Mouse (Mus musculus): Measurements from ENCODE around the gene CK137956. TPM values are rescaled to one million over a fixed set of nuclear protein-coding genes. Genes with fewer than 3 reads are reported as not detected.

CK137956 gene
- polyA plus RNA-seq (2015; fragmentation: Nextera tagmentation; extraction: Ambion mirVana) = 1.0 and 1.3 TPM in 2 replicates

- H3K36me3 ChIP-seq = no peaks in the 10 kb centered on the region
- H3K9ac ChIP-seq = no peak within 1 kb of the TSS
- H3K4me3 ChIP-seq = 0 out of 2 replicates have a peak within 1 kb of the TSS, but pooled peaks have one; percentile 5
- WGBS = 7% methylated on average over 39 of the region's 39 CpGs
- no peak within 1 kb of the TSS for H3K27ac ChIP-seq (replicated peaks)
- H3K4me2 ChIP-seq = peak within 1 kb of the TSS; percentile 20; the same call in 1 of the 2 replicates
- H3K27me3 ChIP-seq = peaks cover 12% of the 10 kb centered on the region; the same call in 1 of the 2 replicates
- no peaks in the 10 kb centered on the region for H3K9me3 ChIP-seq
- H3K4me1 ChIP-seq (replicated peaks) = peaks cover 13% of the 10 kb centered on the region
- ATAC-seq (ENCODE audit: low FRiP score, low read depth) = peak; percentile 38; the same call in 1 of the 2 replicates
These were observed at the start of gene CK137956 for GRCm38 (mm10) chr4:127970901-127971868. Gene CK137956, minus strand, starts transcription at chr4:127970951.

- Histone ChIP-seq H3K4me1 (replicated peaks) (peaks cover 27% of the 10 kb centered on the region), H3K9me3 (no peaks in the 10 kb centered on the region), H3K4me3 (no peak overlapping the region), H3K4me2 (no peak overlapping the region), H3K27me3 (no peaks in the 10 kb centered on the region), H3K9ac (no peak overlapping the region), H3K27ac (replicated peaks) (no peak overlapping the region), H3K36me3 (no peaks in the 10 kb centered on the region)
- ATAC-seq (ENCODE audit: low FRiP score, low read depth) = no peak
- WGBS = 85% methylated on average over 2 of the region's 2 CpGs
These were observed 48.7 kb upstream of the CK137956 start for GRCm38 (mm10) chr4:128019465-128019864.

- Histone ChIP-seq H3K9me3 (no peaks in the 10 kb centered on the region), H3K27ac (replicated peaks) (no peak overlapping the region), H3K9ac (no peak overlapping the region), H3K36me3 (no peaks in the 10 kb centered on the region), H3K4me3 (no peak overlapping the region), H3K4me1 (replicated peaks) (peaks cover 18% of the 10 kb centered on the region), H3K27me3 (no peaks in the 10 kb centered on the region), H3K4me2 (no peak overlapping the region)
- WGBS = 75% methylated on average over 3 of the region's 3 CpGs
- ATAC-seq (ENCODE audit: low FRiP score, low read depth) = no peak
These were observed 34.2 kb upstream of the CK137956 start for GRCm38 (mm10) chr4:128004797-128005452.

- 67% methylated on average over 4 of the region's 4 CpGs for WGBS
These were observed 31.9 kb upstream of the CK137956 start for GRCm38 (mm10) chr4:128002638-128003101.

DNA sequence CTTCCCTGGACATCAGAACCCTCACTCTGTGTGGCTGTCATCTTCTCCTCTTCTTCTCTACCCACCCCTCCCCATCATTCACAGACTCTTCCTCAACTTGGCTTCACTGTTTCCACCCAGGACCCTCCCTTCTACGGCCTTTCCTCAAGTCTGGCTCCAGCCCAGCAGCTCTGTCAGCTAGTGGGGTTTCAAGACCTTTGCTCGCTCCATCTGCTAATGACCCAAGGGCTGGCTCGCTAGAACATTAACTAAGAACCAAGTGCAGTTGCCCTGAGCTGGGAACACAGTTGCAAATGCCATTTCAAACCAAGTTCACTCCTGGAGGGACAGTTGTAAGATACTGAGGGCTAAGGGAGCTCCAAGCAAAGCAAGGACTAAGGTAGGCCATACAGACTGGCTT, 28.5 kb upstream of the CK137956 start:
- no peak overlapping the region for H3K4me2 ChIP-seq
- 68% methylated on average over 3 of the region's 3 CpGs for WGBS
- no peaks in the 10 kb centered on the region for H3K9me3 ChIP-seq
- no peak overlapping the region for H3K27ac ChIP-seq (replicated peaks)
- H3K36me3 ChIP-seq = no peaks in the 10 kb centered on the region
- H3K27me3 ChIP-seq = no peaks in the 10 kb centered on the region
- peaks cover 3% of the 10 kb centered on the region; the same call in 1 of the 2 replicates for H3K4me1 ChIP-seq (replicated peaks)
- H3K9ac ChIP-seq = no peak overlapping the region
- ATAC-seq (ENCODE audit: low FRiP score, low read depth) = no peak
- no peak overlapping the region for H3K4me3 ChIP-seq

More at GRCm38 (mm10) chr4:128002638-128003101, 31.9 kb upstream of the CK137956 start:
- no peak overlapping the region for H3K4me3 ChIP-seq
- peak overlapping the region; percentile 16; the same call in 1 of the 2 replicates for H3K27ac ChIP-seq (replicated peaks)
- no peaks in the 10 kb centered on the region for H3K36me3 ChIP-seq
- H3K4me2 ChIP-seq = no peak overlapping the region
- H3K9me3 ChIP-seq = no peaks in the 10 kb centered on the region
- ATAC-seq (ENCODE audit: low FRiP score, low read depth) = peak; percentile 84; the same call in 1 of the 2 replicates
- no peaks in the 10 kb centered on the region for H3K27me3 ChIP-seq
- no peak overlapping the region for H3K9ac ChIP-seq
- peaks cover 18% of the 10 kb centered on the region for H3K4me1 ChIP-seq (replicated peaks)

- Histone ChIP-seq H3K4me2 (peak overlapping the region; percentile 68), H3K4me3 (peak overlapping the region; percentile 51), H3K4me1 (replicated peaks) (peaks cover 52% of the 10 kb centered on the region), H3K36me3 (no peaks in the 10 kb centered on the region), H3K27me3 (no peaks in the 10 kb centered on the region), H3K27ac (replicated peaks) (peak overlapping the region; percentile 91; the same call in 1 of the 2 replicates), H3K9ac (peak overlapping the region; percentile 59), H3K9me3 (no peaks in the 10 kb centered on the region)
- 0 out of 2 replicates have a peak, but pooled peaks have one; percentile 23 for ATAC-seq (ENCODE audit: low FRiP score, low read depth)
- 5% methylated on average over 18 of the region's 18 CpGs for WGBS
These were observed 18.7 kb upstream of the CK137956 start for GRCm38 (mm10) chr4:127989347-127989995.

- no peak for ATAC-seq (ENCODE audit: low FRiP score, low read depth)
- Histone ChIP-seq H3K27ac (replicated peaks) (peak overlapping the region; percentile 91), H3K9ac (peak overlapping the region; percentile 59), H3K4me1 (replicated peaks) (peaks cover 52% of the 10 kb centered on the region), H3K9me3 (no peaks in the 10 kb centered on the region), H3K4me2 (peak overlapping the region; percentile 68), H3K36me3 (no peaks in the 10 kb centered on the region), H3K27me3 (no peaks in the 10 kb centered on the region), H3K4me3 (peak overlapping the region; percentile 51)
- under 1% methylated on average over 39 of the region's 39 CpGs for WGBS
These were observed 17.9 kb upstream of the CK137956 start for GRCm38 (mm10) chr4:127988526-127989180.

- Histone ChIP-seq H3K36me3 (no peaks in the 10 kb centered on the region), H3K27ac (replicated peaks) (peak within 1 kb of the TSS; percentile 91), H3K4me1 (replicated peaks) (peaks cover 48% of the 10 kb centered on the region), H3K9ac (peak within 1 kb of the TSS; percentile 59), H3K4me2 (peak within 1 kb of the TSS; percentile 68), H3K9me3 (no peaks in the 10 kb centered on the region), H3K27me3 (no peaks in the 10 kb centered on the region), H3K4me3 (peak within 1 kb of the TSS; percentile 51)
- WGBS = under 1% methylated on average over 47 of the region's 65 CpGs
- no peak for ATAC-seq (ENCODE audit: low FRiP score, low read depth)
These were observed 17.2 kb upstream of the CK137956 start, which contains the start of gene Csmd2 for GRCm38 (mm10) chr4:127987784-127988455. Gene Csmd2, plus strand, starts transcription at chr4:127987857.

DNA sequence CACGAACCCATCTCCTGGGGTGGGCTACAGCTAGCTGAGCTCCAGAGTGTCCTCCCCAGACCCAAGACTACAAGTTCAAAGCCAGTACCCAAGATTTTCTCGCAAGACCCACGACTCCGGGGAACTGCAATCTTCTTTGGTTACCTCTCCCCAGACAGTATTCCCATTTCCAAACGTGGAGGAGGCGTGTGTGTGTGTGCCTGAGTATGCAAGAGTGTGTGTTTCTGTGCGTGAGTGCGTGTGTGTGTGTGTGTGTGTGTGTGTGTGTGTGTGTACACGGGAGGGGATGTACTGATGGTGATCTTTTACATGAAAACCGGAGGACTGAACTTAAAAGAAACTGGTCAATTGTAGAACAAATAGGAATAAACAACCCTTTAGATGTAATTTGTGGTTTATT, 16.5 kb upstream of the CK137956 start:
- Histone ChIP-seq H3K4me2 (peak overlapping the region; percentile 68), H3K4me1 (replicated peaks) (peaks cover 47% of the 10 kb centered on the region), H3K9me3 (no peaks in the 10 kb centered on the region), H3K4me3 (peak overlapping the region; percentile 51), H3K27me3 (no peaks in the 10 kb centered on the region), H3K36me3 (no peaks in the 10 kb centered on the region), H3K27ac (replicated peaks) (peak overlapping the region; percentile 91), H3K9ac (peak overlapping the region; percentile 59)
- WGBS = 2% methylated on average over 10 of the region's 10 CpGs
- no peak for ATAC-seq (ENCODE audit: low FRiP score, low read depth)

- Histone ChIP-seq H3K27me3 (no peaks in the 10 kb centered on the region), H3K4me1 (replicated peaks) (peaks cover 47% of the 10 kb centered on the region), H3K27ac (replicated peaks) (peak overlapping the region; percentile 91), H3K4me2 (peak overlapping the region; percentile 68), H3K4me3 (peak overlapping the region; percentile 51), H3K36me3 (no peaks in the 10 kb centered on the region), H3K9me3 (no peaks in the 10 kb centered on the region), H3K9ac (peak overlapping the region; percentile 59)
- ATAC-seq (ENCODE audit: low FRiP score, low read depth) = peak; percentile 28; the same call in 1 of the 2 replicates
- 3% methylated on average over 25 of the region's 25 CpGs for WGBS
These were observed 15.8 kb upstream of the CK137956 start for GRCm38 (mm10) chr4:127986491-127987075.
